Mouse (Mus musculus) kidney, embryonic 14.5 days (tissue): ENCODE measurements around the gene Psd. TPM values are rescaled to one million over a fixed set of nuclear protein-coding genes. Genes with fewer than 3 reads are reported as not detected.

Experiments
- ATAC-seq: fragments of 200-750 bp; cut with Nextera tagmentation; 2 replicates; pipeline ENCODE4 v1.8.0; 2017; ENCODE audit warnings: moderate number of reproducible peaks, mild to moderate bottlenecking, moderate TSS enrichment, moderate library complexity; ENCODE audit not compliant: low FRiP score, low TSS enrichment
- H3K27ac ChIP-seq: fragments of 300-500 bp; sonication (generic); 2 replicates; pipeline ENCODE4 v1.5.1; 2014; ENCODE audit warnings: low read depth, mild to moderate bottlenecking, low read length, moderate library complexity, mixed read lengths
- H3K27me3 ChIP-seq: fragments of 300-500 bp; sonication (generic); 2 replicates; pipeline ENCODE4 v1.6.1; 2014; ENCODE audit warnings: mild to moderate bottlenecking, low read length; ENCODE audit not compliant: control insufficient read depth, insufficient read depth
- H3K36me3 ChIP-seq: fragments of 300-500 bp; sonication (generic); 2 replicates; pipeline ENCODE4 v1.6.1; 2014; ENCODE audit warnings: low read length, mixed read lengths; ENCODE audit not compliant: control insufficient read depth, insufficient read depth
- H3K4me1 ChIP-seq: fragments of 300-500 bp; sonication (generic); 2 replicates; pipeline ENCODE4 v1.6.1; 2014; ENCODE audit warnings: low read length, mixed read lengths; ENCODE audit not compliant: control insufficient read depth, insufficient read depth
- H3K4me2 ChIP-seq: fragments of 300-500 bp; sonication (generic); replicated peaks from 2 replicates; pipeline ENCODE4 v1.6.1; 2014; ENCODE audit warnings: low read depth, mild to moderate bottlenecking, low read length
- H3K4me3 ChIP-seq: fragments of 300-500 bp; sonication (generic); 2 replicates; pipeline ENCODE4 v1.5.1; 2014; ENCODE audit warnings: mild to moderate bottlenecking, low read length
- H3K9ac ChIP-seq: fragments of 300-500 bp; sonication (generic); 2 replicates; pipeline ENCODE4 v1.6.1; 2014; ENCODE audit warnings: low read depth, mild to moderate bottlenecking, low read length, moderate library complexity
- H3K9me3 ChIP-seq: fragments of 300-500 bp; sonication (generic); 2 replicates; pipeline ENCODE4 v1.6.1; 2016; ENCODE audit warnings: low read length; ENCODE audit not compliant: control insufficient read depth
- WGBS: fragments of 180-500 bp; shearing (Covaris S2); extraction: QIAGEN DNeasy Blood & Tissue Kit; methylation state at CpG from one replicate; pipeline ENCODE4 v1.1.7; 2014; 5-methylcytosine and 5-hydroxymethylcytosine counted together
- polyA plus RNA-seq: library from polyadenylated mRNA; unstranded; fragments of >200 nt; fragmentation: Nextera tagmentation; extraction: Ambion mirVana; gene quantifications from 2 replicates; pipeline ENCODE4 v1.2.1, GENCODE M21; 2014

Gene Psd
- polyA plus RNA-seq, 1 experiment from 2014 or later: 1.7 TPM

- H3K9ac ChIP-seq: no peak overlapping the region
- ATAC-seq: no peak
- H3K27ac ChIP-seq: no peak overlapping the region
- 68% methylated on average over 12 of the region's 12 CpGs for WGBS
- peaks cover 12% of the 10 kb centered on the region; the same call in 1 of the 2 replicates for H3K36me3 ChIP-seq
- H3K4me1 ChIP-seq: no peaks in the 10 kb centered on the region
- H3K4me3 ChIP-seq: no peak overlapping the region
- H3K27me3 ChIP-seq: no peaks in the 10 kb centered on the region; the same call in 1 of the 2 replicates
- no peaks in the 10 kb centered on the region for H3K9me3 ChIP-seq
- no peak overlapping the region for H3K4me2 ChIP-seq
These were observed 36.3 kb downstream of the Psd start for GRCm38 (mm10) chr19:46290535-46291105.

GRCm38 (mm10) chr19:46287566-46287965 lies 39.4 kb downstream of the Psd start:
- no peak for ATAC-seq
- H3K4me3 ChIP-seq: no peak overlapping the region
- no peak overlapping the region for H3K9ac ChIP-seq
- no peak overlapping the region for H3K27ac ChIP-seq
- H3K36me3 ChIP-seq: peaks cover 38% of the 10 kb centered on the region
- no peaks in the 10 kb centered on the region for H3K4me1 ChIP-seq
- H3K4me2 ChIP-seq: no peak overlapping the region
- H3K27me3 ChIP-seq: no peaks in the 10 kb centered on the region
- H3K9me3 ChIP-seq: no peaks in the 10 kb centered on the region
- 92% methylated on average over 3 of the region's 3 CpGs for WGBS

- Histone ChIP-seq H3K27ac (no peak overlapping the region), H3K27me3 (no peaks in the 10 kb centered on the region), H3K36me3 (peaks cover 45% of the 10 kb centered on the region), H3K4me1 (no peaks in the 10 kb centered on the region), H3K4me2 (no peak overlapping the region), H3K9me3 (no peaks in the 10 kb centered on the region), H3K4me3 (no peak overlapping the region), H3K9ac (no peak overlapping the region)
- no peak for ATAC-seq
- 82% methylated on average over 3 of the region's 3 CpGs for WGBS
These were observed 40.0 kb downstream of the Psd start for GRCm38 (mm10) chr19:46286926-46287325.

GRCm38 (mm10) chr19:46286047-46286446 lies 40.9 kb downstream of the Psd start:
- Histone ChIP-seq H3K4me2 (no peak overlapping the region), H3K9me3 (no peaks in the 10 kb centered on the region), H3K27me3 (no peaks in the 10 kb centered on the region), H3K27ac (no peak overlapping the region), H3K4me3 (no peak overlapping the region), H3K4me1 (no peaks in the 10 kb centered on the region), H3K9ac (no peak overlapping the region), H3K36me3 (peaks cover 52% of the 10 kb centered on the region)
- 93% methylated on average over 6 of the region's 6 CpGs for WGBS
- no peak for ATAC-seq

- Histone ChIP-seq H3K27me3 (no peaks in the 10 kb centered on the region), H3K4me2 (no peak overlapping the region), H3K9ac (no peak overlapping the region), H3K4me3 (no peak overlapping the region), H3K9me3 (no peaks in the 10 kb centered on the region), H3K4me1 (no peaks in the 10 kb centered on the region), H3K27ac (no peak overlapping the region), H3K36me3 (peaks cover 56% of the 10 kb centered on the region)
- ATAC-seq: no peak
- 73% methylated on average over 7 of the region's 7 CpGs for WGBS
These were observed 41.3 kb downstream of the Psd start for GRCm38 (mm10) chr19:46285631-46286030.

GRCm38 (mm10) chr19:46284686-46285085 lies 42.3 kb downstream of the Psd start:
- Histone ChIP-seq H3K4me1 (no peaks in the 10 kb centered on the region), H3K27me3 (no peaks in the 10 kb centered on the region), H3K36me3 (peaks cover 66% of the 10 kb centered on the region), H3K9ac (no peak overlapping the region), H3K4me2 (no peak overlapping the region), H3K27ac (no peak overlapping the region), H3K4me3 (no peak overlapping the region), H3K9me3 (no peaks in the 10 kb centered on the region)
- no peak for ATAC-seq
- 97% methylated on average over 4 of the region's 4 CpGs for WGBS

GRCm38 (mm10) chr19:46282081-46282849 lies 44.7 kb downstream of the Psd start:
- ATAC-seq: no peak
- WGBS: 90% methylated on average over 11 of the region's 11 CpGs
- H3K36me3 ChIP-seq: peaks cover 82% of the 10 kb centered on the region
- H3K27ac ChIP-seq: no peak overlapping the region
- no peaks in the 10 kb centered on the region for H3K9me3 ChIP-seq
- H3K9ac ChIP-seq: no peak overlapping the region
- H3K4me3 ChIP-seq: no peak overlapping the region
- no peak overlapping the region for H3K4me2 ChIP-seq
- no peaks in the 10 kb centered on the region for H3K4me1 ChIP-seq
- H3K27me3 ChIP-seq: no peaks in the 10 kb centered on the region

GRCm38 (mm10) chr19:46275307-46275706 lies 51.6 kb downstream of the Psd start:
- ATAC-seq: no peak
- Histone ChIP-seq H3K36me3 (peaks cover 63% of the 10 kb centered on the region), H3K9me3 (no peaks in the 10 kb centered on the region), H3K27me3 (no peaks in the 10 kb centered on the region), H3K9ac (no peak overlapping the region), H3K27ac (no peak overlapping the region), H3K4me2 (no peak overlapping the region), H3K4me3 (no peak overlapping the region), H3K4me1 (no peaks in the 10 kb centered on the region)

GRCm38 (mm10) chr19:46264762-46265161 lies 62.2 kb downstream of the Psd start:
- Histone ChIP-seq H3K4me1 (no peaks in the 10 kb centered on the region), H3K4me2 (no peak overlapping the region), H3K27ac (no peak overlapping the region), H3K9ac (no peak overlapping the region), H3K4me3 (no peak overlapping the region), H3K27me3 (no peaks in the 10 kb centered on the region), H3K36me3 (peaks cover 96% of the 10 kb centered on the region), H3K9me3 (no peaks in the 10 kb centered on the region)
- WGBS: 93% methylated on average over 7 of the region's 7 CpGs
- ATAC-seq: no peak
